ENCODE assay signal across 16 mouse cellular contexts in genomic region chr12:45672361-45672760, GRCm38 (mm10).
A peak's percentile ranks its signal among the peaks of the same experiment; 100 is the strongest.
DNase-seq lines count a peak whose midpoint lies in the region; ATAC-seq lines count a peak whose summit lies in the region.
"Had no signal": no experiment of that assay in that cellular context is flagged by ENCODE, and none has a peak within 500 bp of the region (broad histone marks: within the 10 kb centered on the region; RNA-seq: fewer than 3 reads in every experiment).

No protein-coding gene starts in this region.

- peaks cover 24% of the 10 kb centered on the region for H3K4me1 ChIP-seq in midbrain, embryonic 13.5 days (replicated peaks)
- H3K4me1 ChIP-seq in midbrain, embryonic 11.5 days (ENCODE audit: control insufficient read depth, insufficient read depth, low read length), result no peaks in the 10 kb centered on the region
- peaks cover 37% of the 10 kb centered on the region for H3K4me1 ChIP-seq in limb, embryonic 10.5 days
- peaks cover 16% of the 10 kb centered on the region for H3K4me1 ChIP-seq in neural tube, embryonic 14.5 days (ENCODE audit: control insufficient read depth, insufficient read depth, low read length)
- H3K4me1 ChIP-seq: heart, embryonic 13.5 days had no signal

- no peak overlapping the region for H3K4me2 ChIP-seq in midbrain, embryonic 13.5 days (replicated peaks)
- H3K4me2 ChIP-seq in midbrain, embryonic 11.5 days, result no peak overlapping the region
- H3K4me2 ChIP-seq in neural tube, embryonic 14.5 days (ENCODE audit: low read depth, low read length), result no peak overlapping the region
- H3K4me2 ChIP-seq: heart, embryonic 13.5 days had no signal

- DNase-seq in embryo, embryonic 10 days (ENCODE audit: low spot score), result peak; percentile 7
- DNase-seq in embryo, embryonic 10.5 days (ENCODE audit: low spot score), result no peak
- DNase-seq in midbrain, embryonic 11.5 days (ENCODE audit: low spot score, missing footprints), result no peak
- no peak for DNase-seq in limb, embryonic 10.5 days (ENCODE audit: low spot score)
- no peak for DNase-seq in urinary bladder, postnatal 36 days (ENCODE audit: low spot score in 2 of 2)
- no peak for DNase-seq in natural killer cell, adult 2 months (ENCODE audit: low spot score in 2 of 2)
- DNase-seq: cerebellum, adult 2 months; gastrocnemius, postnatal 10 days; liver, postnatal 0 days; spleen, adult 18-20 months; thymus, postnatal 36 days had no signal

- H3K27me3 ChIP-seq in midbrain, embryonic 13.5 days, result no peaks in the 10 kb centered on the region
- no peaks in the 10 kb centered on the region for H3K27me3 ChIP-seq in midbrain, embryonic 11.5 days (ENCODE audit: control insufficient read depth, insufficient read depth, low read length)
- H3K27me3 ChIP-seq in limb, embryonic 10.5 days (ENCODE audit: low read depth, poor library complexity, severe bottlenecking), result no peaks in the 10 kb centered on the region
- H3K27me3 ChIP-seq in neural tube, embryonic 14.5 days (ENCODE audit: control insufficient read depth, insufficient read depth, low read length), result no peaks in the 10 kb centered on the region
- H3K27me3 ChIP-seq: CH12.LX; heart, embryonic 13.5 days; Patski had no signal

- WGBS in midbrain, embryonic 13.5 days, result 41% methylated on average over 3 of the region's 3 CpGs
- WGBS in midbrain, embryonic 11.5 days, result 50% methylated on average over 3 of the region's 3 CpGs
- WGBS in limb, embryonic 10.5 days, result 40% methylated on average over 3 of the region's 3 CpGs
- WGBS in neural tube, embryonic 14.5 days, result 38% methylated on average over 3 of the region's 3 CpGs

- peak overlapping the region; percentile 48 for H3K27ac ChIP-seq in midbrain, embryonic 13.5 days
- no peak overlapping the region for H3K27ac ChIP-seq in midbrain, embryonic 11.5 days (ENCODE audit: low read depth, low read length)
- 0 out of 2 replicates have a peak overlapping the region, but pooled peaks have one; percentile 42 for H3K27ac ChIP-seq in limb, embryonic 10.5 days
- H3K27ac ChIP-seq in neural tube, embryonic 14.5 days (ENCODE audit: low read depth, low read length), result peak overlapping the region; percentile 95
- H3K27ac ChIP-seq: heart, embryonic 13.5 days had no signal

- no peaks in the 10 kb centered on the region for H3K9me3 ChIP-seq in midbrain, embryonic 13.5 days
- H3K9me3 ChIP-seq in midbrain, embryonic 11.5 days (ENCODE audit: control insufficient read depth, low read length), result no peaks in the 10 kb centered on the region
- H3K9me3 ChIP-seq in limb, embryonic 10.5 days (replicated peaks), result no peaks in the 10 kb centered on the region
- no peaks in the 10 kb centered on the region for H3K9me3 ChIP-seq in neural tube, embryonic 14.5 days (ENCODE audit: control insufficient read depth, low read length)
- H3K9me3 ChIP-seq: heart, embryonic 13.5 days had no signal

- H3K36me3 ChIP-seq in midbrain, embryonic 13.5 days, result no peaks in the 10 kb centered on the region
- no peaks in the 10 kb centered on the region for H3K36me3 ChIP-seq in midbrain, embryonic 11.5 days (ENCODE audit: control insufficient read depth, insufficient read depth, low read length)
- H3K36me3 ChIP-seq in limb, embryonic 10.5 days, result no peaks in the 10 kb centered on the region
- no peaks in the 10 kb centered on the region for H3K36me3 ChIP-seq in neural tube, embryonic 14.5 days (ENCODE audit: control insufficient read depth, insufficient read depth, low read length)
- H3K36me3 ChIP-seq: heart, embryonic 13.5 days had no signal

- ATAC-seq in midbrain, embryonic 13.5 days, result no peak
- no peak for ATAC-seq in midbrain, embryonic 11.5 days (ENCODE audit: low FRiP score)
- ATAC-seq in neural tube, embryonic 14.5 days (ENCODE audit: low read depth), result no peak
- ATAC-seq: liver, postnatal 0 days; Patski had no signal

- H3K9ac ChIP-seq in midbrain, embryonic 13.5 days (replicated peaks), result no peak overlapping the region
- H3K9ac ChIP-seq in midbrain, embryonic 11.5 days (ENCODE audit: low read length), result no peak overlapping the region
- no peak overlapping the region for H3K9ac ChIP-seq in neural tube, embryonic 14.5 days (replicated peaks; ENCODE audit: low read depth, low read length)
- H3K9ac ChIP-seq: heart, embryonic 13.5 days; liver, postnatal 0 days had no signal

- no peak overlapping the region for H3K4me3 ChIP-seq in midbrain, embryonic 13.5 days (replicated peaks)
- no peak overlapping the region for H3K4me3 ChIP-seq in midbrain, embryonic 11.5 days (ENCODE audit: low read depth, low read length)
- H3K4me3 ChIP-seq in limb, embryonic 10.5 days, result no peak overlapping the region
- H3K4me3 ChIP-seq in neural tube, embryonic 14.5 days (ENCODE audit: low read depth, low read length), result no peak overlapping the region
- H3K4me3 ChIP-seq: heart, embryonic 13.5 days had no signal
